Mouse (Mus musculus): ENCODE results near the gene Bcl7c. TPM values are rescaled to one million over a fixed set of nuclear protein-coding genes. Genes with fewer than 3 reads are reported as not detected.
"Not testable (repeated sequence)": the region's sequence is repeated elsewhere in the genome, so short reads cannot be mapped to it uniquely, and the experiment has no call there.

Gene Bcl7c
- polyA plus RNA-seq, 1 experiment, result 94.7 TPM

GRCm38 (mm10) chr7:127636963-127637362, 71.8 kb downstream of the Bcl7c start:
- Histone ChIP-seq H3K36me3 (ENCODE audit: control insufficient read depth, insufficient read depth) (no peaks in the 10 kb centered on the region), H3K4me2 (ENCODE audit: low read depth) (no peak overlapping the region), H3K27me3 (ENCODE audit: control insufficient read depth, insufficient read depth, insufficient read length) (peaks cover 16% of the 10 kb centered on the region), H3ac (ENCODE audit: control insufficient read depth, insufficient read length) (no peak overlapping the region), H3K4me3 (no peak overlapping the region), H3K79me2 (ENCODE audit: control insufficient read depth, insufficient read depth) (no peaks in the 10 kb centered on the region)
- TF ChIP-seq MYOD1 (IDR thresholded peaks at IDR 0.05; ENCODE audit: control insufficient read depth in 1 of 3, insufficient read length in 2 of 3, low read depth in 2 of 3), result no peak
- no peak for TF ChIP-seq SRF (IDR thresholded peaks at IDR 0.05; ENCODE audit: control insufficient read depth, insufficient read length, low read depth)

GRCm38 (mm10) chr7:127631416-127631815, 77.3 kb downstream of the Bcl7c start:
- no peaks in the 10 kb centered on the region for H3K36me3 ChIP-seq (ENCODE audit: control insufficient read depth, insufficient read depth)
- no peak overlapping the region for H3K4me3 ChIP-seq
- H3K4me2 ChIP-seq (ENCODE audit: low read depth), result no peak overlapping the region
- TF ChIP-seq MYOD1 (IDR thresholded peaks at IDR 0.05; ENCODE audit: control insufficient read depth in 1 of 3, insufficient read length in 2 of 3, low read depth in 2 of 3), result no peak
- no peak for TF ChIP-seq TCF3 (IDR thresholded peaks at IDR 0.05; ENCODE audit: insufficient read length, low read depth)
- no peak for TF ChIP-seq MYOG (IDR thresholded peaks at IDR 0.05; ENCODE audit: control insufficient read depth in 1 of 3, insufficient read depth in 1 of 3, insufficient read length in 2 of 3, low read depth in 2 of 3)
- TF ChIP-seq POLR2AphosphoS2 (IDR thresholded peaks at IDR 0.05; ENCODE audit: insufficient read length, low read depth), result no peak
- no peak for TF ChIP-seq POLR2A (IDR thresholded peaks at IDR 0.05; ENCODE audit: insufficient read length, low read depth)
- TF ChIP-seq SRF (IDR thresholded peaks at IDR 0.05; ENCODE audit: control insufficient read depth, insufficient read length, low read depth), result no peak
- TF ChIP-seq CEBPB (IDR thresholded peaks at IDR 0.05; ENCODE audit: insufficient read depth, poor library complexity, severe bottlenecking), result no peak
- no peak for TF ChIP-seq TCF12 (IDR thresholded peaks at IDR 0.05; ENCODE audit: insufficient read depth, poor library complexity, severe bottlenecking)
- no peak for TF ChIP-seq MAX (IDR thresholded peaks at IDR 0.05; ENCODE audit: low read depth)
- TF ChIP-seq REST (IDR thresholded peaks at IDR 0.05; ENCODE audit: insufficient read depth, insufficient read length), result no peak
- no peak for TF ChIP-seq E2F4 (IDR thresholded peaks at IDR 0.05; ENCODE audit: insufficient read depth)
- TF ChIP-seq USF1 (IDR thresholded peaks at IDR 0.05; ENCODE audit: low read depth), result no peak
- peaks cover 15% of the 10 kb centered on the region for H3K27me3 ChIP-seq (ENCODE audit: control insufficient read depth, insufficient read depth, insufficient read length)
- H3ac ChIP-seq (ENCODE audit: control insufficient read depth, insufficient read length), result no peak overlapping the region
- no peaks in the 10 kb centered on the region for H3K79me2 ChIP-seq (ENCODE audit: control insufficient read depth, insufficient read depth)

DNA sequence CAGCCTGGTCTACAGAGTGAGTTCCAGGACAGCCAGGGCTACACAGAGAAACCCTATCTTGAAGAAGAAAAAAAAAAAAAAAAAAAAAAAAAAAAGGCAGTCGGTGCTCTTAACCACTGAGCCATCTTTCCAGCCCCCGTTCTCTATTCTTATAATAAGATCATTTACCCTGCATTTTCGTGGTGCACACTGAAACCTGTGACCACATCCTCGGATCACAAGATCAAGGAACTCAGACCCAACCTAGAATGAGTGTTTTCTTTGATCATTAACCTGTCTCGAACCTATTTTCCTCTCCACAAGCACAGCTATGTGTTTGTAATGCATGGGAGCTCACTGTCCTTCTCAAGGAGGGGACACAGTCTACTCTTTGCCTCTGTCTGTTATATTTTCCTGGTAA, 80.1 kb downstream of the Bcl7c start:
- TF ChIP-seq MAX (IDR thresholded peaks at IDR 0.05; ENCODE audit: low read depth), result no peak
- no peak for TF ChIP-seq MYOD1 (IDR thresholded peaks at IDR 0.05; ENCODE audit: control insufficient read depth in 1 of 3, insufficient read length in 2 of 3, low read depth in 2 of 3)
- no peak for TF ChIP-seq REST (IDR thresholded peaks at IDR 0.05; ENCODE audit: insufficient read depth, insufficient read length)
- no peak for TF ChIP-seq TCF12 (IDR thresholded peaks at IDR 0.05; ENCODE audit: insufficient read depth, poor library complexity, severe bottlenecking)
- no peak for TF ChIP-seq POLR2A (IDR thresholded peaks at IDR 0.05; ENCODE audit: insufficient read length, low read depth)
- no peak for TF ChIP-seq TCF3 (IDR thresholded peaks at IDR 0.05; ENCODE audit: insufficient read length, low read depth)
- TF ChIP-seq POLR2AphosphoS2 (IDR thresholded peaks at IDR 0.05; ENCODE audit: insufficient read length, low read depth), result no peak
- no peak for TF ChIP-seq MYOG (IDR thresholded peaks at IDR 0.05; ENCODE audit: control insufficient read depth in 1 of 3, insufficient read depth in 1 of 3, insufficient read length in 2 of 3, low read depth in 2 of 3)
- no peak for TF ChIP-seq CEBPB (IDR thresholded peaks at IDR 0.05; ENCODE audit: insufficient read depth, poor library complexity, severe bottlenecking)
- TF ChIP-seq E2F4 (IDR thresholded peaks at IDR 0.05; ENCODE audit: insufficient read depth), result no peak
- no peak for TF ChIP-seq SRF (IDR thresholded peaks at IDR 0.05; ENCODE audit: control insufficient read depth, insufficient read length, low read depth)
- no peak for TF ChIP-seq USF1 (IDR thresholded peaks at IDR 0.05; ENCODE audit: low read depth)
- Histone ChIP-seq H3K27me3 (ENCODE audit: control insufficient read depth, insufficient read depth, insufficient read length) (peaks cover 16% of the 10 kb centered on the region), H3K36me3 (ENCODE audit: control insufficient read depth, insufficient read depth) (no peaks in the 10 kb centered on the region), H3K79me2 (ENCODE audit: control insufficient read depth, insufficient read depth) (no peaks in the 10 kb centered on the region), H3K4me3 (no peak overlapping the region), H3ac (ENCODE audit: control insufficient read depth, insufficient read length) (no peak overlapping the region), H3K4me2 (ENCODE audit: low read depth) (no peak overlapping the region)

DNA sequence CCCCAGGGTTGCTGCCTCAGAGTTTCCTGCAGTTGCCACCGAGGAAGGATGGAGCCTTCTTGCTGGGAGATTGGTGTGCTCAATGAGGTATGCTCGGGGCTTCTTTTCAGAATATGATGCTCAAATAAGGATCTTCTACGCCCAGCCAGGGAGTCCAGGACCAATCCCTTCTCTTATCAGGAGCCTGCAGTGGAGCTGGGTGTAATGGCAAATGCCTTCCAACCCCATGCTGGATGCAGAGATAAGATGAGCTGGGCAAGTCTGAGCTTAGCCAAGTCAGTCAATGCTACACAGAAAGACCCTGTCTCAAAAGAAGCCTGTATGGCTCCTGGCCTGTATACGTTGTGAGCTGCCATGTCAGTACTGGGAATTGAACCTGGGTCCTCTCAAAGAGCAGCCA, 82.3 kb downstream of the Bcl7c start:
- H3K4me3 ChIP-seq, result no peak overlapping the region
- H3K36me3 ChIP-seq (ENCODE audit: control insufficient read depth, insufficient read depth), result no peaks in the 10 kb centered on the region
- no peak overlapping the region for H3K4me2 ChIP-seq (ENCODE audit: low read depth)
- H3K27me3 ChIP-seq (ENCODE audit: control insufficient read depth, insufficient read depth, insufficient read length), result peaks cover 16% of the 10 kb centered on the region
- no peak overlapping the region for H3ac ChIP-seq (ENCODE audit: control insufficient read depth, insufficient read length)
- TF ChIP-seq TCF3 (IDR thresholded peaks at IDR 0.05; ENCODE audit: insufficient read length, low read depth), result no peak
- TF ChIP-seq MAX (IDR thresholded peaks at IDR 0.05; ENCODE audit: low read depth), result no peak
- TF ChIP-seq MYOG (IDR thresholded peaks at IDR 0.05; ENCODE audit: control insufficient read depth in 1 of 3, insufficient read depth in 1 of 3, insufficient read length in 2 of 3, low read depth in 2 of 3), result no peak
- TF ChIP-seq TCF12 (IDR thresholded peaks at IDR 0.05; ENCODE audit: insufficient read depth, poor library complexity, severe bottlenecking), result no peak
- no peak for TF ChIP-seq USF1 (IDR thresholded peaks at IDR 0.05; ENCODE audit: low read depth)
- TF ChIP-seq MYOD1 (IDR thresholded peaks at IDR 0.05; ENCODE audit: control insufficient read depth in 1 of 3, insufficient read length in 2 of 3, low read depth in 2 of 3), result no peak
- no peak for TF ChIP-seq REST (IDR thresholded peaks at IDR 0.05; ENCODE audit: insufficient read depth, insufficient read length)
- TF ChIP-seq POLR2AphosphoS2 (IDR thresholded peaks at IDR 0.05; ENCODE audit: insufficient read length, low read depth), result no peak
- TF ChIP-seq CEBPB (IDR thresholded peaks at IDR 0.05; ENCODE audit: insufficient read depth, poor library complexity, severe bottlenecking), result no peak
- no peak for TF ChIP-seq POLR2A (IDR thresholded peaks at IDR 0.05; ENCODE audit: insufficient read length, low read depth)
- no peak for TF ChIP-seq E2F4 (IDR thresholded peaks at IDR 0.05; ENCODE audit: insufficient read depth)
- no peak for TF ChIP-seq SRF (IDR thresholded peaks at IDR 0.05; ENCODE audit: control insufficient read depth, insufficient read length, low read depth)
- no peaks in the 10 kb centered on the region for H3K79me2 ChIP-seq (ENCODE audit: control insufficient read depth, insufficient read depth)

- TF ChIP-seq REST (IDR thresholded peaks at IDR 0.05; ENCODE audit: insufficient read depth, insufficient read length), result no peak
- TF ChIP-seq POLR2AphosphoS2 (IDR thresholded peaks at IDR 0.05; ENCODE audit: insufficient read length, low read depth), result no peak
- TF ChIP-seq SRF (IDR thresholded peaks at IDR 0.05; ENCODE audit: control insufficient read depth, insufficient read length, low read depth), result no peak
- no peak for TF ChIP-seq TCF3 (IDR thresholded peaks at IDR 0.05; ENCODE audit: insufficient read length, low read depth)
- no peak for TF ChIP-seq MYOD1 (IDR thresholded peaks at IDR 0.05; ENCODE audit: control insufficient read depth in 1 of 3, insufficient read length in 2 of 3, low read depth in 2 of 3)
- no peak for TF ChIP-seq USF1 (IDR thresholded peaks at IDR 0.05; ENCODE audit: low read depth)
- no peak for TF ChIP-seq CEBPB (IDR thresholded peaks at IDR 0.05; ENCODE audit: insufficient read depth, poor library complexity, severe bottlenecking)
- no peak for TF ChIP-seq TCF12 (IDR thresholded peaks at IDR 0.05; ENCODE audit: insufficient read depth, poor library complexity, severe bottlenecking)
- H3K4me2 ChIP-seq (ENCODE audit: low read depth), result no peak overlapping the region
- H3K4me3 ChIP-seq, result no peak overlapping the region
- no peaks in the 10 kb centered on the region for H3K36me3 ChIP-seq (ENCODE audit: control insufficient read depth, insufficient read depth)
- H3K79me2 ChIP-seq (ENCODE audit: control insufficient read depth, insufficient read depth), result no peaks in the 10 kb centered on the region
- H3K27me3 ChIP-seq (ENCODE audit: control insufficient read depth, insufficient read depth, insufficient read length), result peaks cover 16% of the 10 kb centered on the region
- no peak overlapping the region for H3ac ChIP-seq (ENCODE audit: control insufficient read depth, insufficient read length)
These were observed 82.7 kb downstream of the Bcl7c start for GRCm38 (mm10) chr7:127626039-127626438.

DNA sequence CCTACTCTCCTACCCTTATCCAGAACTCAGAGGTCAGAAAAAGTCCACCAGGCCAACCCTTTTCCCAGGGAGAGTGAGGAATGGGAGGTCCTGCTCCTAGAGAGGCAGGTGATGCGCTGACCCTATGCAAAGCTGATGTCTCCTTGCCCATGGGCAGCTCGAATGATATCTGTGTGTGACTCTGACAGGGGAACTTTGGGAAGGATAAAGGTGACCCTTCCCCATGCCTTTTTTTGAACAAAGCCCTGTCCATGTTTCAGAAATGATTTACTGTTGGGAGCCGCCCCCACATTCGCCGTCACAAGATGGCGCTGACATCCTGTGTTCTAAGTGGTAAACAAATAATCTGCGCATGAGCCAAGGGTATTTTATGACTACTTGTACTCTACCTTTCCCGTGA, 90.3 kb downstream of the Bcl7c start:
- H3K79me2 ChIP-seq (ENCODE audit: control insufficient read depth, insufficient read depth); H3K36me3 ChIP-seq (ENCODE audit: control insufficient read depth, insufficient read depth); H3K4me2 ChIP-seq (ENCODE audit: low read depth); H3ac ChIP-seq (ENCODE audit: control insufficient read depth, insufficient read length); H3K4me3 ChIP-seq; H3K27me3 ChIP-seq (ENCODE audit: control insufficient read depth, insufficient read depth, insufficient read length): not testable (repeated sequence)

All from myocyte (in vitro differentiated cells).